Mouse (Mus musculus) right cerebral cortex, adult 18-20 months (tissue): ENCODE results near the gene Ppp6r2.
A peak's percentile ranks its signal among the peaks of the same experiment; 100 is the strongest.

Source experiments
- DNase-seq: peaks from one replicate; pipeline ENCODE4 v3.0.0; 2022; ENCODE audit warnings: mixed read lengths

Ppp6r2 gene

DNA sequence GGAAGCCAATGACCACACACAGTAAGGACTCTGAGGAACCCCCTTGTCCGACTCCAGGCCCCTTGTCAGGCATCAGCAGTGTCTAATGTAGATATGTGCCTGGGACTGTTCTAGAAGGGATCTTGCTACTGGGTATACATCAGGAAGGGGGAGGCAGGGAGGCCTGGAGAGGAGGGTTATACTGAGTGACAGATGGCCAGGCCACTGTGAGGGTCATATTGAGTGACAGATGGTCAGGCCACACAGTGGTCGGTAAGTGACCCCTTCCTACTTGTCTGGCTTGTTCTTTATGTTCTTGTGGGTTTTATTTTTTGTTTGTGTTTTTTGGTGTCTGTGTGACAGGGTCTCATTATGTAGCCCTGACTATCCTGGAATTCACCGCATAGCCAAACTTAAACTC lies 64.1 kb downstream of the Ppp6r2 start:
- no peak for DNase-seq

DNA sequence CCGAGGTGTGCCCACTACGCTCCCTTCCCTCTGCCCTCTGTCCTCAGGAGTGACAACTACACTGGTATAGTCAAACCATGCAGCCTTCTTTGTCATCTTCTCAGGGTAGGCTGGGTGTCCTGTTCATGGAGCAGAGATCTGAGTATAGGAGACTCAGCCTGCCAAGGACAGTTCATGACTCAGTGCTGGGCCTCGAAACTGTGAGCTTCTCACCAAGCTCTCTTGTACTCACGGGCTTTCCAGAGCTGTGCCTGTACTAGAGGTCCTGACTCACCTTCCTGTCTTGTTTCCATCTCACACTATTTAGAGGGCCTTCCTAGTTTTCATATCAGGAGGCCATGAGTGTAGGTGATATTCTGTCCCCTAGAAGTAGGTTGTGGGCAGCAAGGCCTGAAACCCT lies 66.0 kb downstream of the Ppp6r2 start:
- DNase-seq = no peak

DNA sequence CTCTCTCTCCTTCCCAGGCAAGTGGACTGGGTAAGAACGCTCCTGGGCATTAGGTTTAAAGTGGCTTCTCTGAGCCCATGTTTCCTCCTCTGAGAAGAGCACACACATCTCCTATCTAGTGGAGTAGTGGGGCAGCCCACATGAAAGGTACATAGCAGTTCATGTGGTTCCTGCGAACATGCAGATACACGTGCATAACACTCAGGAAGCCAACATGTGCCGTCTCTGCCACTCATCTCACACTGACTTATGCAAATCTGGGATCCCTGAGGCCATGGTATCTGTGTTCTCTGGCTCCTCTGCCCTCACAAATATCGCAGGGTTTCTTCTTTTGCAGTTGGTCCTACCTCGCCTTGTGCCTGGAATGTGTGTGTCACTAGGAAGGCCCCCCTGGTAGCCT lies 71.2 kb downstream of the Ppp6r2 start:
- no peak for DNase-seq

DNA sequence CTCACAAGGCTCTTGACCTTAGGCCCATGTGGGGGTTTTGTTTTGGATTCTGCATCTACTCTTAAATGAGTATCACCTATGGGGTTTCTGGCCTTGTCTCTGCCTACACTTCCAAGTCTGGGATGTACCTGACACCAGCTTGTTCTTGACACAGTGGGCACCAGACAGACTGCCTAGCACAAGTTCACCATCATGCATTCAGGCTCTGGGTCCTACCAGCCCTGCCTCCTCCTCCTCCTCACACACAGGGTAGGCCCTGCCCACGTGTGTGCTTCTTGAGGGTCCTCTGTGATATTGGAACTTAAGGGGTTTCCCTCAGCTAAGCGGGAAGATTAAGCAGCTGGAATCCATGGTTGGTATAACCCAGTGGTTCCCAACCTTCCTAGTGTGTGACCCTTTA lies 72.7 kb downstream of the Ppp6r2 start:
- no peak for DNase-seq

DNA sequence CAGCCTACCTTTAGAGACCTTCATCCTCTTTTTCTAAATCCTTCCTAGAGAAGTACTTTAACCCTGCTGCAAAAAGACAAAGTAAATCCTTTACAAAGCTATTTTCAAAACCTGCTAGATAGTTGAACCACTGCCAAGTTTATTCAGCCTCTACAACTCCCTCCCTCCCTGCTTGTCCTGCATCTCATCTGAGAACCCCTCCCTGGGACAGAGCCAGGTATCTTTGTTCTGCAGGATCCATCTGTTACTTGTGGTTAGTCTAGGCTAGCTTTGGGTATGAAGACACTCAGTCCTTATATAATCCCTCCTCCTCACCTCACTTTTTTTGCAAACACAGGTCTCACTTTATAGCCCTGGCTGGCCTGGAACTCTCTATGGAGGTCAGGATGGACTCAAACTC lies 73.7 kb downstream of the Ppp6r2 start:
- DNase-seq = peak; percentile 40

DNA sequence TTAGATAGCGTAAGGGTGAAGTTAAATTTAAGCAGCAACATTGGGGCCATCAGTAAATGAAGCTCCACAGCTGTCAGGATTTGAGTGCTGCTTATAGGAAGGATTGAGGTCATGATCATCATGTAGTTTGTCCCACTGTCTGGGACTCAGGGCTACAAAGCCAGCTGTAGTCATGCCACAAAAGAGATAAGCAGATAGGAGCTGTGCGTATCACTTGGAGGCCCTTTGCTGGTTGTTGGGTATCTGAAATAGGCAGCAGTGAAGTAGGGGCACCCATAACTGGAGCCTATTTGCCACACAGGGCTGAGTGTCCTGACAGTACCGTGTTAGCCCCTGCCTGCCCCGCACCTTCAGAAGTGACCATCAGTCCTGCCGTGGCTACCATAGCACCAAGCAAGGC lies 74.1 kb downstream of the Ppp6r2 start:
- DNase-seq = no peak

DNA sequence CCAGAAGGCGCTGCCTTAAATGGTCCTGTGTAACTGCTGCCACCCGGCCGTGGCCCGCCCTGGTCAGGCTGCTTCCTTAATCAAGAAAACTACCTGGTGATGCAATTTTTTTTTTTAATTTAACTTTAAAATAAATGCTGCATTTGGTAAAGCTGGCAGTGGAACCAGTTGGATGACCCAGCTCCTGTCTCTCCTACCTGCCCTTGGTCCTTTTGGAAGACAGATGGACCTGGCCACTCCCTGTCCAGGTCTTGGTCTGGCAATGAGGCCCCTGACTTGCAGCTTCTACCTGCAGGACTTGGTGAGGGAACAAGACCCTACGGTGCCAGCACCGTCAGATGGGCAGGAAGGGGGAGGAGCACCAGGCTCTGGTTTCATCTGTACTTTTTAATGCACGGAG lies 74.8 kb downstream of the Ppp6r2 start:
- no peak for DNase-seq

DNA sequence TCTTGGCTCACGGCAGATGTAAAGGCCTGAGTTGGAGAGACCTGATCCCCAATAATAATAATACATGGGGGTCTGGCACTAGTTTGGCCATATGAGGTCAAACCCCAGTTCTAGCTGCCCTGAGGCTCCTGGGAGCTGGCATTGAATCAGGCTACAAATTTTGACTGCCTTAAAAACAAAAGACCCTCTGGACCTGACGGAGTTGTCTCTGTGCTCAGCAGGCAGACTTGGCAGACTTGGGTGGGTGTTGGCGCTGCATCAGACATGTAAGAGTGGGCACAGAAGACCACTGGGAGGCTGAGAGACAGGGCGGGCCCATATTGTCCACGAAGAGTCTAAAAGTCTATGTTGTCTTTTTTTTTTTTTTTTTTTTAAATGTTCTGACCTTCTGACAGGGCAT lies 75.2 kb downstream of the Ppp6r2 start:
- DNase-seq = no peak

DNA sequence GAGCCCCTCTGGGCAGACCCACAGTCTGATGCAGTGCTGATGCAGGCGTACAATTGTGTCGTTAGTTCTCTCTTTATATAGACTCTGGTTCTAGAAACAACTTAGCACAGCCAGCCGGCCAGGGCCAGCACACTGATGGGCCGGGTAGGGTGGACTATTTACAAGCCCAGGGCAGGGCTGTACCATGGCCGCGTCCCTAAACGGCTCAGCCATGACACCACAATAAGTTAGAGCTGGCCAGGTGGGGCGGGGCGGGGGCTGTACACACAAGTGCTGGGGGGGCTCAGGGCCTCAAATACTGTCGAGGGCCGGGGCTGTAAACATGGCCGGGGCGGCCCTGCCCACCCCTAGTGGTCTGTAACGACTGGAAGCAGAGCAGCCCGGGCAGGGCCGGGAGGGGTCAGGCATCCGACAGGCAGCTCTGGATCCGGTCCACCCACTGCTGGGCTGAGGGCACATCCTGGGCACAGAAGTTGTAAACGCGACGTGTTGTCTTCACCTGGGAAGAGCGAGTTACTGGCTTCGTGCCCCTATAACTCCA lies 76.9 kb downstream of the Ppp6r2 start:
- no peak for DNase-seq

DNA sequence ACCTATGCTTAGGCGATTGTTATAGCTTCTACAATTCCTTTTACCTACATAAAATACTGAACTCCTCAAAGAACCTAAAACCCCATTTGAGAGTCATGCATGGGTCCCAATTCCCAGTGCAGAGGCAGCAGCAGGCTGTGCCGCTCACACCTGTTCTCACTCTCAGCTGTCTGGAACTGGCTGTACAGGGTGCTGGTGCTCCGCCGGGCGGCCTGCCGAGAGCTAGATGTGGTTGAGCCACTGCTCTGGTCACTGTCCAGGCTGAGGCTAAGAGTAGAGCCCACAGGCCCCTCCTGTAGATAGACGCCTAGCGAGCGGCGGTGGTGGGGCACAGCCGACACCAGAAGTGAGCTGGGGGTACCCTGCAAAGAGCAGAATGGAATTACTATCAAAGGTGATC lies 78.1 kb downstream of the Ppp6r2 start:
- no peak for DNase-seq

DNA sequence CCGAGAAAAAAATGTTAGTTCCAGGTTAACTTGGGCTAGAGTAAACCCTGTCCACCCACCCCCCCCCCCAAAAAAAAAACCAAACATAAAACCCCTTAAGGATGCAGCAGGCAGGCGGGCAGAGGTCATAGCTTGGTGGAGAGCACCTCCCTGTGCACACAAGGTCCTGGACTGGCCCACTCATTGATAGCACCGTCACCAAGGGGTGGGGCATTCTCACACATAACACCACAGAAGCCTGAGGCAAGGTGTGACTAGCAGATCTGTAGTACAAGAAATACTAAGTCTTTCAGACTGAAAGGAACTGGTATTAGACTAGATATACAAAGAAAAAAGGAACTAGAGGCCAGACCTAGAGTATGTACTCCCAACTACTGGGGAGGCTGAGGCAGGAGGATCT lies 80.2 kb downstream of the Ppp6r2 start:
- DNase-seq = no peak

DNA sequence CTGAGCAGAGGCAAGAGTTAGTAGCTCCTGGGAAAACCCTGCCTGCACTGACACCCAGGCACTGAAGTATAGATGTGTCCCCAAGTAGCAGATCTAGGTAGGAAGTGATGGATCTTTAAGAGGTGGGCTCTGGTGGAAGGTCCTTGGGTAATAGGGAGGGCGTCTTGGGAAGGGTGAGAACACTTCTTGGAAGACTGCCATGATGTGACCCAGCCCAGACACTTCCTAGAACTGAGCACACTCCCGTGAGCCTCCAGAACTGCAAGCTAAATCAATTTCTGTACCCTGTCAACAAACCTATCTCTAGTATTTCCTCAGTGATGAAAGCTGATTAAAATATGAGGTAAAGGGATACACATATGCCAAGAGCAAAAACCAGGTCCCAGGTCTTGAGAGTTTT lies 81.4 kb downstream of the Ppp6r2 start:
- no peak for DNase-seq

DNA sequence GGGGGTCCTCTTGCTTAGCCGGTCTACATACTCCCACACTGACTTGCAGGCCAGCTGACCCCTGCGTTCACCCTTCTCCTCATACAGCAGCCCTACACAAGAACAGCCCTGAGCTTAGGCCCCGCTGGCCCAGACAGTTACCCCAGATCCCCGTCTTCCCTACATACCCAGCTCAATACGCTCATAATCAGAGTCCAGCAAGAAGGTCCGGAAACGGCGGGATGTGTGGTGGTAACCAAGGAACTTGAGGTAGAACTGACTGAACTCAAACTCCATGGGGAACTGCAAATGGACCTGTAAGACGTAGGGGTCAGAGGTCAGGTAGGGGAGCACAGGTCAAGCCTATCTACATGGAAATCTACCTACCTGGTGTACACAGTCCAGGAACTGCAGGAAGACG lies 82.4 kb downstream of the Ppp6r2 start:
- no peak for DNase-seq

DNA sequence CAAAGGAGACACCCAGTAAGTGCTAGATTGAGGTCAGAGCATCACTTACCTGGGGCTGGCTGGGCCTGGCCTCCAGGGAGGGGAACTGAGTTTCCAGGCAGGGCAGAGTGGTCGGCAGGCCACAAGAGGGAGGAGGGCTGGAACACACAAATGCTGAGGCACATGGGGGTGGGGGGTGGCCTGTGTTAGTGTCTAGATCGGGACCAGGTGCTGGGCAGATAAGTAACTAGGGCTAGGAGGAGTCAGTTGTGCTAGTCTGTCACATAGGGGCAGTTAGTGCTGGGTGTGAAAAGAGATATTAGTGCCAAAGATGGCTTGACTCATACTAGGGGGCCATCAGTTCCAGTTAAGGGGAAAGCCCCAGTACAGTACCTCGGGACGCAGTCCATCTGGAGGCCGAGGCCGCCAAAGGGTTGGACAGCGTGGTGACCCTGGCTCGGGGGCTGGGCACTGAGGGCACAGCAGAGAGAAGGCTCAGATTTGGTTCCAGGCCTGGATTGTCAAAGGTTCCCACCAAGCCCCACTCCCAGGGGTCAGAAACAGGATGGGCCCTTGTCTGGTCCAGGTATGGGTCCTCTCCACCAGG lies 84.3 kb downstream of the Ppp6r2 start:
- no peak for DNase-seq

DNA sequence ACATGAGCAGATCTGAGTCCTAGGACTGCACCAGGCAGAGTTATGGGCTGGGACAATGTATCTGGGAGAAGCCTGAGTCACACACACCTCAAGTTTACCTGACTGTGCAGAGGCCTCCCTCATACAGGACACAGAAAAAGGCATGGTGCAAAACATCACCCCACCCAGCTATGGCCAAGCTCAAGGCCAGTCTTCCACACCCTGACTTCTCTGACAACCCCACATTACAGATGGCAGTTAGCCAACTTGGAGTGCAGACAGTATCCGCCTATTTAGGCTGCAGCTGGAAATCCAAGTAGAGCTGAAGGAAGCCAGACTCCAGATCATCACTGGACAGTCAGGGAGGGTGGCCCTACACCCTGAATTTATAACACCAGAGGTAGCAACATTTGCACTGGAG lies 85.1 kb downstream of the Ppp6r2 start:
- DNase-seq = no peak

DNA sequence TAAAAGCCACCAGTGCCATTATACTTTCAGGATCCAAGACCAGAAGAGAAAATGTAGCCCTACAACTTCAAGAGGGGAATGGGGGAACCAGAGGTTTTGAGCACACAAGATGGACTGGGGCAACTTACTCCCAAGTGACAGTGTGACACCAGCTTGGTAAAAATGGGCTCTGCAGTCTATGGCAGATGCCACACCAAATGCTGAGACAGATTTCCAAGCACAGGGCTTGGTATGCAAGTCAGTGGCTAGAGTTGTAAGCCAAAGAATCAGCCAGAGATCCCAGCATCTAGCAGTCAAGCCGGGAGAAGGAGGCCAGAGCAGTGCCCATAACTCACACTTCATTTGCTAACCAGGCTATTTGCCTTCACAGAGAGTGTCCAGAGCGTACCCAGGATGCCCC lies 86.3 kb downstream of the Ppp6r2 start:
- DNase-seq = no peak

DNA sequence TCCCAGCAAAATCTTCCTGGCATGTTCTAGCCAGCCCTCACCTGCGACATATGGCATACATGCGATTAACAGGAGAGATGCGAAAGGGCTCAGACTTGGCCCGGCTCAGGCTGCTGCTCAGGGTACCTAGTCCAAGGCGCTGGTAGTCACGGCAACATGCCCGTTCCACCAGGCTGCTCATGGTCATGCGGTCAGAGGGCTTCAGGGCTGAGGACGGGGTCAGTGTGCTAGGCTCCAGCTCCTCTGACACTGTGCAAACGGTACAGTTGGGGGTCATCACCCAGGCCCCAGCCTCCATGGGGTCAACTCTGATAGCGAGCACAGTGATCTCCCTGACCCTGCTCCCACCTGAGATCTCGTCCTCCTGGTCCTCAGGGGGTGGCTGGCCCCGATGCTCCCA lies 88.8 kb downstream of the Ppp6r2 start:
- no peak for DNase-seq

DNA sequence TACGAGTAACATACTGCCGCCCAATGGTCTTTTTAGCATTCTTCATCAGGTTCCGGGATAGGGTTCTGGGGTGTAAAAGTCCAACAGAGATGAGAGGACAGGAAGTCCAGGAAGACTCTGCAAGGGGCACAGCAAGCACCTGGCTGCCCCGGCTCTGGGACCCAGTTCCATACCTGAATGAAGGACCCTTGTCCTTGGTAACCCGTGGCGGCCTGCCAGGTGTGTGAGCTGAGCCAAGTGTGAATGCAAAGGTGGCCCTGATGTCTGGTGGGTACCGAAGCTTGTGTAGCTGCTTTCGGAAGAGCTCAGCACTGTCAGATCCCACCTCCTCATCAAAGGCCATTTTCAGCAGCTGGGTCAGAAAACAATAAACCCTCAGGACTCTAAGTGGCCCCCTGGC lies 89.2 kb downstream of the Ppp6r2 start:
- DNase-seq = no peak

DNA sequence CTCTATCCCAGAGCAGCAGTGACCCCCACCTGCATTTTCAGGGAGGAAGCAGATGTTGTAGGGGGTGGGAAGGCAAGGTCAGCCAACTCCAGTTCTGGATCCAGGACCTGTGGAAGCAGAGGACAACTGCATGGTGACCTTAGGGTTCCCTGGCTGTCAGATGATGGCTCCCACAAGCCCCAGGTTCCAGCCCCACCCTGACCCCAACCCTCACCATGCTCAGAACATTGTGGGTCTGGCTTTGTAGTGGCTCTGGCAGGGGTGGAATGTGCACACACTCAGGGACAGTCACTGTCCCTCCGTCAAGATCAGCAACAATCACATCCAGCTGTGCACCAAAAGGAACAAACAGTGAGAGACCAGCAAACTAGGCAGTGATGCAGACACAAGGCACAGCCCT lies 94.6 kb downstream of the Ppp6r2 start:
- no peak for DNase-seq

DNA sequence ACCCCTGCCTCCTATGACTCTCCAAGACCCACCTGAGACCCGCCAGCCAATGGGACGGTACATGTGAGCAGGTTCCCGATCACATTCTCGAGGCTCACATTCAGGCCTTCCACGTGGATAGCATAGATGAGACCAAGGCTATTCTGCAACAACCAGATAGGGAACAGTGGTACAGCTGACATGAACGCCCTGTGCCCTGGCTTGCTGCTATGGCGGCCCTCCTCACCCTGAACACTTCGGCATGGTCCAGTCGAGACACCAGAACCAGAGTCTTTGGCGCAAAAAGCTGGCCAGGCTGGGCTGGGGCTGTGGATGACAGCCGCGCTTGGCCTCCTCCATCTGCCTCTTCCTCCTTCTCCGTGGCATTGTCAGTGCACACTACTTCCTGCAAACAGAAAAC lies 96.1 kb downstream of the Ppp6r2 start:
- no peak for DNase-seq

DNA sequence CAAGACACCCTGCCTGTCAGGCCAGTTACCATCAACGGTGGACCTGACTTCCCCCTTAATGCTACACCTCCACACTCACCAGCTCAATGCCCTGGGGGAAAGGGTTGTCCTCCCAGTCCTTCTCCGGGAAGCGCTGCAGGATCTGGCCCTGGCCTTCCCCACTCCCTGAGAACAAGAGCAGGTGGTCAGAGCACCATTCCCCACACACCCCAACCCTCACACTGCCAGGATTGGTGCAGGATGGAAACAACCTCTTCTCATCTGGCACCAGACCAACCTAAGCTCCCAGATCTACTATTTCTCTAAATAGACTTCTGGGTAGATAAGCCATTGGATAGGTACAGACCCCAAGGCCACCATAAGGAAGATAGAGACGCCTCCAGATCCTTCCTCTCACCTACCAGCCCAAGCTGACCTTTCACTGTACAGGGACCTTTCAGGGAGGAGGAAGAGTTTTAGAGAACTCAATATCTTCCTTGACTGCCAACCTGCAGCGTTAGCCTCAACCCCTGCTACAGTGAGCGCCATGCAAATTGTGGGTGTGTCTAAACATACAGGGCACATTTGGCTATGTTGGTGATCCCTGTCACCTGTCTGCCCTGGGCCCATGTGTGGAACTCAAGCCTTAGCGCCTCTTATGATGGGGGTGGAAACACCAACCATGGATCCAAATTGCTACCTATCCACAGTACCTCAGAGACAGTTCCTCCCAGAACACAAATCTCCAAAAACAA lies 97.2 kb downstream of the Ppp6r2 start:
- peak; percentile 48 for DNase-seq

DNA sequence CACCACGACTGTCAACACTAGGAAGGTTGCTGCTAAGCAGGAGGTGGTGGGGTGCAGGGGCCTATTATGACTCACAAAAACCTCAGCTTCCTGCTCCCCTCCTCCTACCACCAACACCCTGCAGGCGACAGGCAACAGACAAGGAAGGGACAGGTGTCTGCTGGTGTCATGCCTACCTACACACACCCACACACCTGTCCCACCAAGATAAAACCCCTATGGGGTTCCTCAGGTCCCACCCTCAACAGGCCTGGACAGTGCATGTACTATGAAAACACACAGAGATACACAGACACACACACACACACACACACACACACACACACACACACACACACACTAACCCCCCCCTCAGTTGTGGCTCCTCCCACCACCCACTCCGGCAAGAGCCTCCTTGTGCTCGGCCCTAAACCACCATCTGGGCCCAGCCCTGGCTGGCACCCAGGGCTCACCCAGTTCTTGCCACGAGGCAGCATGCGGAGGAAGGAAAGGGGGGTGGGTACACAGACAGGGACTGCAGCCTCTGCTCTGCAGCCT lies 98.7 kb downstream of the Ppp6r2 start:
- peak; percentile 86 for DNase-seq

DNA sequence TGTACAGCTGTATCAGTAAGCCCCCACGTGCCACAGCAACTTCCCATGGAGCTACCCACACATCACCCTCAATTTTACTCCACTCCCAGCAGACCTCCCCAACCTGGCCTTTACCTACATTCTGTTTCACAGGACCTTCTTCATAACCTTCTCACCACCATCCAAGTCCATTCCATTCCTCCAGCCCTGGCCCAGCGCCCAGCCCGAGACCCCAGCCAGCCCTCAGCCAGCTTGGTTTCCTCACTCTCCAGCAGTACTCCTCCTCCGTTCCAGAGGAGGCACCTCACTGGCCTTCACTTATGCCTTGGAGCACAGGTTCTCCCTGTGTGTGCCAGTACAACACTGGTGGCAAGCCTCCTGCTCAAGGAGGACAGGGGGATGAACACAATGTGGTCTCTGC lies 102.0 kb downstream of the Ppp6r2 start:
- DNase-seq = no peak

DNA sequence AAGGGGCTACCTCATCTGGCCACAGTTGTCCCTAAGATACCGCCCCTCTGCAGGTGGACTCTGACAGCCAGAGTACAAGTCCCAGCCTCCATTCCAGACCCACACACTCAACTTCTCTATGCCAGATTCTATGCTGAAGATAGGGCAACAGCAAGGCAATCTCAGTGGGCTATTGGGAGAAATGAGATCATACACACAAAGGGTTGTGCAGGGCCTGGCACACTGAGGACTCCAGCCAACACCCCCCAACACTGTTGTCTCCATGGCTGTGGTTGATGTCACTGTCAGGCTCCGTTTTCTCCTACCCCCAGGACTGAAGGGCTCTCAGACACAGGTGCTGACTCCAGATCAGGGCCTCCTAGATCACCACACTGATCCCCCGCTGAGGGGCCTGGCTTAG lies 102.8 kb downstream of the Ppp6r2 start:
- no peak for DNase-seq
